8 mouse cellular contexts compared by ENCODE assay signal in genomic region chrX:12135121-12136111, GRCm38 (mm10). TPM values are rescaled to one million over a fixed set of nuclear protein-coding genes. Genes with fewer than 3 reads are reported as not detected.
DNase-seq lines count a peak whose midpoint lies in the region; ATAC-seq and TF ChIP-seq lines count a peak whose summit lies in the region.

No protein-coding gene starts in this region.

- no peak for TF ChIP-seq EP300 in liver, embryonic 14.5 days (IDR thresholded peaks at IDR 0.05; ENCODE audit: low read depth)

- peak; percentile 56 for DNase-seq in right cerebral cortex, postnatal 4 days
- no peak for DNase-seq in right cerebral cortex, adult 18-20 months
- peak; percentile 79 for DNase-seq in adrenal gland, postnatal 25 days
- no peak for DNase-seq in liver, embryonic 14.5 days (ENCODE audit: low read depth in 3 of 3, low spot score in 3 of 3)
- DNase-seq in neural tube, embryonic 11.5 days (ENCODE audit: low spot score), result peak; percentile 79
- no peak for DNase-seq in frontal cortex, postnatal 25 days (ENCODE audit: low spot score in 2 of 2)

- H3K36me3 ChIP-seq in forebrain, embryonic 15.5 days, result no peaks in the 10 kb centered on the region
- H3K36me3 ChIP-seq in hindbrain, embryonic 13.5 days, result no peaks in the 10 kb centered on the region
- no peaks in the 10 kb centered on the region for H3K36me3 ChIP-seq in liver, embryonic 14.5 days (replicated peaks; ENCODE audit: control insufficient read depth, insufficient read depth, low read depth)
- no peaks in the 10 kb centered on the region for H3K36me3 ChIP-seq in neural tube, embryonic 11.5 days (ENCODE audit: control insufficient read depth, insufficient read depth, low read length)

- peak overlapping the region; percentile 81 for H3K4me2 ChIP-seq in forebrain, embryonic 15.5 days (replicated peaks)
- peak overlapping the region; percentile 65 for H3K4me2 ChIP-seq in hindbrain, embryonic 13.5 days
- H3K4me2 ChIP-seq in liver, embryonic 14.5 days (ENCODE audit: low read depth), result peak overlapping the region; percentile 57
- H3K4me2 ChIP-seq in neural tube, embryonic 11.5 days (ENCODE audit: low read depth), result peak overlapping the region; percentile 62

- WGBS in forebrain, embryonic 15.5 days, result 3% methylated on average over 61 of the region's 75 CpGs
- 2% methylated on average over 44 of the region's 75 CpGs for WGBS in hindbrain, embryonic 13.5 days
- WGBS in liver, embryonic 14.5 days (ENCODE audit: insufficient replicate concordance), result 1% methylated on average over 52 of the region's 75 CpGs
- 2% methylated on average over 52 of the region's 75 CpGs for whole genome bisulfite sequencing in neural tube, embryonic 11.5 days

- H3K27me3 ChIP-seq in forebrain, embryonic 15.5 days, result peaks cover 39% of the 10 kb centered on the region
- H3K27me3 ChIP-seq in hindbrain, embryonic 13.5 days, result peaks cover 94% of the 10 kb centered on the region
- H3K27me3 ChIP-seq in liver, embryonic 14.5 days (ENCODE audit: control insufficient read depth, insufficient read depth, low read length), result peaks cover 91% of the 10 kb centered on the region
- H3K27me3 ChIP-seq in neural tube, embryonic 11.5 days (ENCODE audit: control insufficient read depth, insufficient read depth, low read length), result peaks cover 61% of the 10 kb centered on the region

- no peaks in the 10 kb centered on the region for H3K9me3 ChIP-seq in forebrain, embryonic 15.5 days
- no peaks in the 10 kb centered on the region for H3K9me3 ChIP-seq in hindbrain, embryonic 13.5 days
- H3K9me3 ChIP-seq in liver, embryonic 14.5 days (ENCODE audit: control insufficient read depth, low read length), result no peaks in the 10 kb centered on the region
- no peaks in the 10 kb centered on the region for H3K9me3 ChIP-seq in neural tube, embryonic 11.5 days (ENCODE audit: control insufficient read depth, low read length)

- ATAC-seq in forebrain, embryonic 15.5 days (replicated peaks), result peak; percentile 68
- peak; percentile 48 for ATAC-seq in hindbrain, embryonic 13.5 days (ENCODE audit: low FRiP score)
- ATAC-seq in liver, embryonic 14.5 days (ENCODE audit: insufficient read depth), result peak; percentile 47; the same call in 1 of the 2 replicates
- ATAC-seq in neural tube, embryonic 11.5 days (ENCODE audit: insufficient read depth, low FRiP score, low TSS enrichment), result peak; percentile 46

- no peak for TF ChIP-seq CTCF in liver, embryonic 14.5 days (IDR thresholded peaks at IDR 0.05; ENCODE audit: low read depth)

- peak overlapping the region; percentile 49 for H3K9ac ChIP-seq in forebrain, embryonic 15.5 days (replicated peaks)
- H3K9ac ChIP-seq in hindbrain, embryonic 13.5 days, result peak overlapping the region; percentile 71
- H3K9ac ChIP-seq in liver, embryonic 14.5 days (replicated peaks), result no peak overlapping the region
- peak overlapping the region; percentile 60 for H3K9ac ChIP-seq in neural tube, embryonic 11.5 days (ENCODE audit: low read length)

- H3K4me3 ChIP-seq in forebrain, embryonic 15.5 days, result peak overlapping the region; percentile 45
- H3K4me3 ChIP-seq in hindbrain, embryonic 13.5 days, result peak overlapping the region; percentile 39
- peak overlapping the region; percentile 13 to 28 for H3K4me3 ChIP-seq in liver, embryonic 14.5 days (ENCODE audit: insufficient read depth in 1 of 2, low read depth in 2 of 2, low read length in 2 of 2)
- H3K4me3 ChIP-seq in neural tube, embryonic 11.5 days (ENCODE audit: low read depth, low read length), result peak overlapping the region; percentile 26

- peaks cover 38% of the 10 kb centered on the region for H3K4me1 ChIP-seq in forebrain, embryonic 15.5 days
- peaks cover 50% of the 10 kb centered on the region for H3K4me1 ChIP-seq in hindbrain, embryonic 13.5 days (replicated peaks)
- H3K4me1 ChIP-seq in liver, embryonic 14.5 days (replicated peaks; ENCODE audit: control insufficient read depth in 2 of 2, insufficient read depth in 2 of 2, low read length in 1 of 2), result peaks cover 0 to 10% of the 10 kb centered on the region in 2 experiments; a peak in 2 of 4 replicates
- H3K4me1 ChIP-seq in neural tube, embryonic 11.5 days (ENCODE audit: control insufficient read depth, insufficient read depth, low read length), result peaks cover 16% of the 10 kb centered on the region

- peak overlapping the region; percentile 90 for H3K27ac ChIP-seq in forebrain, embryonic 15.5 days (replicated peaks)
- H3K27ac ChIP-seq in hindbrain, embryonic 13.5 days, result peak overlapping the region; percentile 93
- H3K27ac ChIP-seq in liver, embryonic 14.5 days, result no peak overlapping the region
- H3K27ac ChIP-seq in neural tube, embryonic 11.5 days (ENCODE audit: low read depth, low read length), result peak overlapping the region; percentile 89

RNA-seq across cellular contexts. Expression of gene Bcor, which starts 24.7 kb away (rescaled TPM):
- 22.0 and 22.7 TPM in 2 replicates for total RNA-seq in adrenal gland, postnatal 25 days (2021)
- 18.6 and 18.8 TPM in 2 replicates for polyA plus RNA-seq in forebrain, embryonic 15.5 days (2015; fragmentation: Nextera tagmentation; extraction: Ambion mirVana)
- 17.8 and 18.1 TPM in 2 replicates for polyA plus RNA-seq in hindbrain, embryonic 13.5 days (2015; fragmentation: Nextera tagmentation; extraction: Ambion mirVana)
- 3.5 and 4.6 TPM in 2 replicates for polyA plus RNA-seq in liver, embryonic 14.5 days (2012; rRNA removed)
- 4.7 TPM in 2 replicates for polyA plus RNA-seq in liver, embryonic 14.5 days (2014; fragmentation: Nextera tagmentation; extraction: Ambion mirVana)
- polyA plus RNA-seq in neural tube, embryonic 11.5 days (2014; fragmentation: Nextera tagmentation; extraction: Ambion mirVana), result 21.0 and 26.7 TPM in 2 replicates

Comparison
In these comparisons a context has a peak if more than half of its experiments do, and no peak if none do; other contexts are left out.
1. DNase-seq: peak in right cerebral cortex, postnatal 4 days (single experiment), adrenal gland, postnatal 25 days (single experiment) and neural tube, embryonic 11.5 days (single experiment); none in right cerebral cortex, adult 18-20 months (single experiment), liver, embryonic 14.5 days (0 of 3) and frontal cortex, postnatal 25 days (0 of 2).
2. Peak in every context shown above with its lines, with median percentiles within 50 percentile points of each other: ATAC-seq, H3K4me2 ChIP-seq and H3K4me3 ChIP-seq.